Mouse (Mus musculus) C2C12 (cell line): ENCODE data around the gene Litaf.

ENCODE experiments used
- CTCF ChIP-seq: IDR thresholded peaks from one replicate; pipeline ENCODE4 v1.5.1; 2011; ENCODE audit not compliant: control insufficient read depth, insufficient read depth, insufficient read length
- FOSL1 ChIP-seq: IDR thresholded peaks from one replicate; pipeline ENCODE4 v1.8.0; 2011; ENCODE audit warnings: mild to moderate bottlenecking, low read length; ENCODE audit not compliant: poor library complexity, insufficient read depth, severe bottlenecking
- MAX ChIP-seq: IDR thresholded peaks from one replicate; pipeline ENCODE4 v1.6.1; 2011; ENCODE audit warnings: mild to moderate bottlenecking, control low read depth
- MYOD1 ChIP-seq: IDR thresholded peaks from one replicate; pipeline ENCODE4 v1.6.1; 2011; ENCODE audit warnings: low read depth; ENCODE audit not compliant: control insufficient read depth, insufficient read length
- MYOG ChIP-seq: IDR thresholded peaks from one replicate; pipeline ENCODE4 v1.6.1; 2011; ENCODE audit not compliant: control insufficient read depth, insufficient read length; ENCODE audit errors: extremely low read depth

- no peak for TF ChIP-seq FOSL1
- no peak for TF ChIP-seq CTCF
- no peak for TF ChIP-seq MYOD1
- TF ChIP-seq MYOG, result no peak
- no peak for TF ChIP-seq MAX
Measured at GRCm38 (mm10) chr16:11069271-11069670, 3.3 kb upstream of the Litaf start.
